Mouse (Mus musculus) left cerebral cortex, adult 18-20 months (tissue): ENCODE measurements around the gene Blm. TPM values are rescaled to one million over a fixed set of nuclear protein-coding genes. Genes with fewer than 3 reads are reported as not detected.

Experiments used
- DNase-seq, 2 experiments: peaks; one replicate each; pipeline ENCODE4 v3.0.0; 2021 to 2022; ENCODE audit warnings: low spot score in 2 of 2, mixed read lengths in 1 of 2
- long read RNA-seq, 2 experiments: library from polyadenylated mRNA; stranded (forward); transcript quantifications; one replicate each; pipeline ENCODE4 v2.0.0; 2021
- total RNA-seq, 2 experiments: library from RNA; stranded (reverse); gene quantifications; 2 replicates each; pipeline ENCODE4 v1.2.3; 2021

The Blm gene
- total RNA-seq, result 1 to 10 TPM; 4.4 to 4.6 TPM
- long read RNA-seq, experiment 1, full-length matches to known transcripts, result 2 of 3 reads
- long read RNA-seq, experiment 1, partial matches to known transcripts, result 1 of 3 reads
- long read RNA-seq, experiment 1, other reads (novel, unspliced or antisense), result 0 of 3 reads
- long read RNA-seq, experiment 2, full-length matches to known transcripts, result 1 of 1 reads
- long read RNA-seq, experiment 2, partial matches to known transcripts, result 0 of 1 reads
- long read RNA-seq, experiment 2, other reads (novel, unspliced or antisense), result 0 of 1 reads

- DNase-seq, result peak; percentile 93 to 97
These were observed at the start of gene Blm for GRCm38 (mm10) chr7:80535009-80535744. Gene Blm, minus strand, starts transcription at chr7:80535119.

DNA sequence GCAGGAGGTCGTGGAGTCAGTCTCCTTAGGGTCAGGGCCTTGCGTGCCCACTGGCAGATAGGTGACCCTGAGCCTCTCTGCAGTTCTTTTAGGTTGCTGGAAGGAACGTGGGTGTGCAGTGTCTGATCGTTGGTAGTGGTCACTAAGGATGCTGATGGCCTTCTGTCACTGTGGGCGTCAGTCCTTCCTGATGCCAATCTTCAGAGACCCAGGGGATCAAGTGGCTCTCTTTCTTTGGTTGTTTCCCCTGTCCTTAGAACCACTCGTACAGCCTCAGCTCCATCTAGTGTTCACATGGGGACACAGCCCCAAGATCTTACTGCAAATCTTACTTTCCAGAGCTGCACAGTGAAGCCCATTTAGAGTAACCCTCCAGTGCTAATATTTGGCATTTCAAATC is 49.1 kb upstream of the Blm start:
- DNase-seq, result peak; percentile 41 to 49

GRCm38 (mm10) chr7:80582821-80583451 is 48.0 kb upstream of the Blm start:
- no peak for DNase-seq

DNA sequence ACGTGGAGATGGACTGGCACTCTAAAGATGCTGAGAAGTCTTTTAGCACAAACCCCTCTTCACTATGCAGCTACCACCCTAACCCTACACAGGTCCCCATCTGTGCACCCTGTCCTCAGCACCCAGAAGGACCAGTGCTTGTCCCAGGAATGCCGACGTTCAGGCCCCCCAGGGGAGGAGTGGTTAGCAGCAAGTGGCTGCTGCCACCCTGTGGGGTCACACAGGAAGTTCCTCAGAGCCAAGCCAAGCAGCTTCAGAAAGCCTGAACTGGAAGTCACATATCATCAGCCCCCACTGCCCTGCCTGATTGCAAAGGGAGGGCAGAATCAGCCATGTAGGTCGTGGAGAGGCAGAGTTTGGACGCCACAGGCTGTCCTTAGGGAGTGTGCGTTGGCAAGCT is 45.4 kb upstream of the Blm start:
- DNase-seq, result peak in 1 of 2 experiments; percentile 29

DNA sequence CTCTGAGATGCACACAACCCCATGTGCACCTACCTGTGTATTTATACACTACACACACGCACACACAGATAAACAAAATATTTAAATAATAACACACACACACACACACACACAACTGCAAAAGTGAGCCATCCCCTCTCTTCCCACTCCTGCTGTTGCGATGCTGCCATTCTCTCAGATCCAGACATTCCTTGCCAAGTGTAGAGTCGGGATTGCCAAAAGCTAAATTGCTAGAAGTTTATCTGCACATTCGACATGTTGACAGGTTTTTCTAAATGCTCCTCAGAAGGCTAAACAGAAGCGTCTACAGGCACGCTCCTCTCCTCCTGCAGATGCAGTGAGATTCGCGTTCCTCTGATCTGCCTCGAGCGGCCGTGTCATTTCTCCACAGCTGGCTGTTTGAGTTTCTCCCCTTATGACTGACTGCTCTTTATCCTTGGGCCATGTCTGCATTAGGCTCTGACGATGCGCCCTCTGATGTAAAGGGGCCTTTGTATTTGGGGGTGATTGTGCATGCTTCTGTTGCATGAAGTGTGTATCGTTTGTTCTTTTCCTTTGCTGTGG is 42.6 kb upstream of the Blm start:
- no peak for DNase-seq

DNA sequence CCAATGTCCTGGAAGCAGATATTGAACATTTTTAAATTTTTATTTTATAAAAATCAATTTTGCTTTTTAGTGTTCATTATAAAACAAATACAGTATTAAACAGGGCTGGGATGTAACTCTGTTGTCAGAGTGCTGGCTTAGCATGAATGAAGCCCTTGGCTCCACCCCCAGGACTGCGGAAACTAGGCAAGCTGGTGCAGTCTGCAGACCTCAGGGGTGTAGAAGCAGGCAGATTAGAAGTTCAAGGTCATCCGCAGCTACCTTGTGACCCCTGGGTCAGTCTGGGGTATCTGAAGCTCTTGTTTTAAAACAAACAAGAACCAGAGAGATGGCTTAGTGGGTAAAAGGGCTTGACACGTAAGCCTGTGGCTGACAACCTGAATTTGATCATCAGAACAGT is 41.7 kb upstream of the Blm start:
- DNase-seq, result no peak

- no peak for DNase-seq
These were observed 40.8 kb upstream of the Blm start for GRCm38 (mm10) chr7:80575750-80576149.

GRCm38 (mm10) chr7:80573076-80573475 is 38.2 kb upstream of the Blm start:
- DNase-seq, result no peak

GRCm38 (mm10) chr7:80567982-80568381 is 33.1 kb upstream of the Blm start:
- no peak for DNase-seq

- DNase-seq, result no peak
These were observed 27.0 kb upstream of the Blm start for GRCm38 (mm10) chr7:80561931-80562330.

DNA sequence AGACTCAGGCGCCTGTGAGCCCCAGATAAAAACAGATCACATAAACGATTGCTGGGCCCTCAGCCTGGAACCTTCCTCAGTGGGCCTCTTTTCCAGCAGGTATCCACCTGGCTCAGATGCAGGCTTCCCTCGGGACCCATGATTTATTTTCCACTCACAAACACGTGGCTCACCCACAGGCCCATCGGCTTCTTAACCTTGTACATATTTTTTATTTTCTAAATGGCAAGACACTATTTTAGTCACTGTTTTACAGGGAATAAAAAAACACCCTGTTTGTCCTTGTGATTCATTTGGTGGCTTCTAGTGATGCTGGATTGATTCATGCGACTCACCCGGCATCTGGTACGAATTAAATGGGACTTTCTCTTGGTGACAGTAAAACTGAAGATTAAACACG is 26.4 kb upstream of the Blm start:
- no peak for DNase-seq

DNA sequence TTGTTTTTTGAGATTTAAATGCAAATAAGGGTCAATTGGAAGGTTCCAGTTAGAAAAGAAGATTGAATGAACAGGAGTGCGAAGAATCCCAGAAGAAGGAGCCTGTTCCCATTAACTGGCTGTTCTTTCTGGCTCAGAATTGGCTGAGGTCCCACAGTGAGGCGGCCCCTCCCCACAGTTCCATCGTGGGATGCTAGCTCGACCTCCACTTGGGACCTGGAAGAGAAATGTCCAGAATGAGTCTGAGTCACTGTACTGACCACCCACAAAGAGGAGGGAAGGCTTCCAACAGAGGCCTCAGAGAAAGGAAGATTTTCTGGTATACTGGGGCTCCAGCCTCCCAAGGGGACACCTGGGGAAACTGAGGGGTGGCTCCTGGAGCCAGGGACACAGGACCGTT is 23.7 kb upstream of the Blm start:
- no peak for DNase-seq

- DNase-seq, result no peak
These were observed 23.2 kb upstream of the Blm start for GRCm38 (mm10) chr7:80558101-80558500.

DNA sequence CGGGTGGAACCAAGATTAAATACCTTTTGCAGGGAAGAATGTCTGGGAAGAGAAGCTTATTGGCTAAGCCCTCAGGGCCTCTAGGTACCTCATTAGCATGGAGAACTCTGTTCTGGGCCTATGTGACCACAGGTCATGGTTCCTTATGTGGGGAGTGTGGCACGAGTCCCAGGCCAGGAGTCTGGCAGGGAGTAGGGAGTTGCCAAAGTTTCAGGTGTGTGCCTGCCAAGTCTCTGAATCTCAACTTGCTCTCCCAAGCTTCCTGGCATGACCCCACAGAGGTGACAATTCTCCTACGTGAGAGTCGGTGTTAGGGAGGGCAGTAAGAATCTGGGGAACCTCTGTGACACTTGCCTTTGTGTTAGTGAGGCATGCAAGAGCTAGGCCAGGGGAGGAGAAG is 22.2 kb upstream of the Blm start:
- no peak for DNase-seq

GRCm38 (mm10) chr7:80556166-80556565 is 21.2 kb upstream of the Blm start:
- no peak for DNase-seq

DNA sequence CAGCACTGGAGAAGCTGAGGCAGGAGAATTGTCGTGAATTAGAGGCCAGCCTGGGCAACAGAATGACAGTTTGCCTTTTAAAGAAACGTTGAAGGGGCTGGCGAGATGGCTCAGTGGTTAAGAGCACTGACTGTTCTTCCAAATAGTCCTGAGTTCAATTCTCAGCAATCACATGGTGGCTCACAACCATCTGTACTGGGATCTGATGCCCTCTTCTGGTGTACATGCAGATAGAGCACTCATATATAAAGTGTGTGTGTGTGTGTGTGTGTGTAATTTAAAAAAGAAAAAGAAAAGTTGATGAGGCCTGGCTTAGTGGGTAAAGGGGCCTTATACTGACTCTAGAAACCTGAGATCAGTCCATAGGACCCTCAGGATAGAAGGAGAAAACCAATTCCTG is 20.2 kb upstream of the Blm start:
- DNase-seq, result no peak

- DNase-seq, result peak; percentile 23 to 48
These were observed 19.5 kb upstream of the Blm start for GRCm38 (mm10) chr7:80554180-80555021.

GRCm38 (mm10) chr7:80548513-80549260 is 13.8 kb upstream of the Blm start:
- no peak for DNase-seq

GRCm38 (mm10) chr7:80542139-80542831 is 7.4 kb upstream of the Blm start:
- DNase-seq, result no peak

DNA sequence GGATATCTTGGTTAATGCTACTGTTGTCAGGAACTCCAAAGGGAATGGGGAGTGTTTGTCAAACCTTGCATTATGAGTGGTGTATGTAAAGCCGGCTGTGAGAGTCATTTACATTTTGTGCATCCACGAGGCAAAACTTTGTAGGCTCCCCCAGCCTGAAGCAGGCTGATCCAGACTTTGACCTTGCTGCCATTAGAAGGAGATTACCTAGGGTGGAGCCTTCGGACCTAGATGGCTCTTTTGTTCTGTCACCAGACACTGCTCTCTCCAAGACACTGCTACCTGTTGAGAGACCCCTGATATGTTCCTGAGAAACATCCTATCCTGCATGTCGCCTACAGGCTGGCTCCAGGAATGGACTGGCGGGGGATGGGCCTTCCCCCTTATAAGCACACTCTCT is 4.7 kb upstream of the Blm start:
- no peak for DNase-seq
